Mouse (Mus musculus): Measurements from ENCODE around the gene Dusp8. TPM values are rescaled to one million over a fixed set of nuclear protein-coding genes. Genes with fewer than 3 reads are reported as not detected.

Gene Dusp8
- polyA plus RNA-seq, 1 experiment from 2014 or later, result 2.6 TPM

GRCm38 (mm10) chr7:142082179-142082578, 13.5 kb downstream of the Dusp8 start:
- peak overlapping the region; percentile 22 for H3K4me3 ChIP-seq (ENCODE audit: low read depth, low read length)
- peak overlapping the region; percentile 52 for H3K4me2 ChIP-seq
- ATAC-seq (replicated peaks; ENCODE audit: low FRiP score) (no peak), DNase-seq (ENCODE audit: low spot score) (no peak)
- peaks cover 64% of the 10 kb centered on the region for H3K27me3 ChIP-seq (replicated peaks; ENCODE audit: control insufficient read depth, insufficient read depth, low read length)
- WGBS, result 6% methylated on average over 35 of the region's 38 CpGs
- H3K4me1 ChIP-seq (replicated peaks; ENCODE audit: control insufficient read depth, insufficient read depth, low read length), result peaks cover 17% of the 10 kb centered on the region
- H3K9me3 ChIP-seq (ENCODE audit: control insufficient read depth, low read length), result no peaks in the 10 kb centered on the region
- no peak overlapping the region for H3K9ac ChIP-seq (ENCODE audit: low read depth, low read length)
- no peaks in the 10 kb centered on the region for H3K36me3 ChIP-seq (ENCODE audit: control insufficient read depth, insufficient read depth, low read length)
- no peak overlapping the region for H3K27ac ChIP-seq (ENCODE audit: low read depth, low read length)

DNA sequence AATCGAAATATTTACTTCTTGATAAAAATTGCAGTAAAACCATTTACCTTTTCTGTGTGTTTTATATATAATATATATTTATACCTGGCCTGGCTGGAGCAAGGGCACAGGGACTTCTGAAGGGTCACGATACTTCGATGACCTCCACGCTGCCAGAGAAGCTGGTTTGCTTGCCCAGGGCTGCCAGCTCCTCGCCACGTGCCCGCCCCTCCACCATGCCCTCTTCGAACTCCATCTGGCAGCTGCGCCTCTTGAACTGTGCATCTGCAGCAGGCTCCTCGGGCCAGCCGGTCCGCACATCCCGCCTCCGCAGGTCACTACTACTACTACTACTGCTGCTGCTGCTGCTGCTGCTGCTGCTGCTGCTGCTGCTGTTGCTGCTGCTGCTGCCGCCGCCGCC, 13.9 kb downstream of the Dusp8 start:
- H3K4me2 ChIP-seq, result peak overlapping the region; percentile 52
- no peaks in the 10 kb centered on the region for H3K36me3 ChIP-seq (ENCODE audit: control insufficient read depth, insufficient read depth, low read length)
- no peak overlapping the region for H3K27ac ChIP-seq (ENCODE audit: low read depth, low read length)
- peak overlapping the region; percentile 22 for H3K4me3 ChIP-seq (ENCODE audit: low read depth, low read length)
- H3K9ac ChIP-seq (ENCODE audit: low read depth, low read length), result no peak overlapping the region
- no peak for DNase-seq (ENCODE audit: low spot score)
- WGBS, result 27% methylated on average over 17 of the region's 17 CpGs
- peaks cover 17% of the 10 kb centered on the region for H3K4me1 ChIP-seq (replicated peaks; ENCODE audit: control insufficient read depth, insufficient read depth, low read length)
- no peaks in the 10 kb centered on the region for H3K9me3 ChIP-seq (ENCODE audit: control insufficient read depth, low read length)
- H3K27me3 ChIP-seq (replicated peaks; ENCODE audit: control insufficient read depth, insufficient read depth, low read length), result peaks cover 64% of the 10 kb centered on the region
- no peak for ATAC-seq (replicated peaks; ENCODE audit: low FRiP score)

DNA sequence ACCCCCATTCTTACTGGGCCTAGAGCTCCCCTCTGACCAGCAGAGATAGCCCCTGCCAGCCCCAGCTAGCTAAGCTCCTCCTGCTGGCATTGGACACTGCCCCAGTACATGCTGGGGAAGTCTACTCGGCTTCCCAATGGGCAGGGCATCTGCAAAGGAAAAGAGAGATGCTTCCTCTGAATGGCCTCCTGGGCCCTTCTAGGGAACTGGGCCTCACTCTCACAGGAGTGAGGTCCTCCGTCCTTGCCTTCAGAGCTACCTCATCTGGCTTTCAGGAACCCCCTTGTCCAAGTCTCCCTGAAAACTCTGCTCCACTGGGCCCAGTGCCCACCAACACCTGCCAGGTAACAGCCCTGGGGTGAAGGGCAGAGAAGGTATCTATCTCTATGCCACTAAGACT, 14.8 kb downstream of the Dusp8 start:
- no peak overlapping the region for H3K4me2 ChIP-seq
- no peaks in the 10 kb centered on the region for H3K9me3 ChIP-seq (ENCODE audit: control insufficient read depth, low read length)
- no peak overlapping the region for H3K9ac ChIP-seq (ENCODE audit: low read depth, low read length)
- ATAC-seq (replicated peaks; ENCODE audit: low FRiP score), result no peak
- no peak overlapping the region for H3K27ac ChIP-seq (ENCODE audit: low read depth, low read length)
- H3K4me1 ChIP-seq (replicated peaks; ENCODE audit: control insufficient read depth, insufficient read depth, low read length), result peaks cover 10% of the 10 kb centered on the region
- H3K4me3 ChIP-seq (ENCODE audit: low read depth, low read length), result no peak overlapping the region
- WGBS, result 44% methylated on average over 2 of the region's 2 CpGs
- DNase-seq (ENCODE audit: low spot score), result no peak
- no peaks in the 10 kb centered on the region for H3K36me3 ChIP-seq (ENCODE audit: control insufficient read depth, insufficient read depth, low read length)
- peaks cover 64% of the 10 kb centered on the region for H3K27me3 ChIP-seq (replicated peaks; ENCODE audit: control insufficient read depth, insufficient read depth, low read length)

GRCm38 (mm10) chr7:142079365-142079764, 16.3 kb downstream of the Dusp8 start:
- H3K36me3 ChIP-seq (ENCODE audit: control insufficient read depth, insufficient read depth, low read length), result no peaks in the 10 kb centered on the region
- no peak for DNase-seq (ENCODE audit: low spot score)
- H3K27ac ChIP-seq (ENCODE audit: low read depth, low read length), result no peak overlapping the region

GRCm38 (mm10) chr7:142077138-142077537, 18.5 kb downstream of the Dusp8 start:
- DNase-seq (ENCODE audit: low spot score) (no peak), ATAC-seq (replicated peaks; ENCODE audit: low FRiP score) (no peak)
- H3K27ac ChIP-seq (ENCODE audit: low read depth, low read length), result no peak overlapping the region
- no peaks in the 10 kb centered on the region for H3K36me3 ChIP-seq (ENCODE audit: control insufficient read depth, insufficient read depth, low read length)
- H3K4me2 ChIP-seq, result no peak overlapping the region
- H3K9me3 ChIP-seq (ENCODE audit: control insufficient read depth, low read length), result no peaks in the 10 kb centered on the region
- H3K27me3 ChIP-seq (replicated peaks; ENCODE audit: control insufficient read depth, insufficient read depth, low read length), result peaks cover 41% of the 10 kb centered on the region
- WGBS, result 61% methylated on average over 3 of the region's 3 CpGs
- H3K9ac ChIP-seq (ENCODE audit: low read depth, low read length), result no peak overlapping the region
- H3K4me1 ChIP-seq (replicated peaks; ENCODE audit: control insufficient read depth, insufficient read depth, low read length), result no peaks in the 10 kb centered on the region
- H3K4me3 ChIP-seq (ENCODE audit: low read depth, low read length), result no peak overlapping the region

More at GRCm38 (mm10) chr7:142079365-142079764, 16.3 kb downstream of the Dusp8 start:
- Histone ChIP-seq H3K9ac (ENCODE audit: low read depth, low read length) (no peak overlapping the region), H3K4me2 (no peak overlapping the region), H3K4me3 (ENCODE audit: low read depth, low read length) (no peak overlapping the region), H3K9me3 (ENCODE audit: control insufficient read depth, low read length) (no peaks in the 10 kb centered on the region), H3K27me3 (replicated peaks; ENCODE audit: control insufficient read depth, insufficient read depth, low read length) (peaks cover 60% of the 10 kb centered on the region), H3K4me1 (replicated peaks; ENCODE audit: control insufficient read depth, insufficient read depth, low read length) (no peaks in the 10 kb centered on the region)
- no peak for ATAC-seq (replicated peaks; ENCODE audit: low FRiP score)
- WGBS, result 52% methylated on average over 5 of the region's 5 CpGs

- H3K36me3 ChIP-seq (ENCODE audit: control insufficient read depth, insufficient read depth, low read length), result no peaks in the 10 kb centered on the region
- DNase-seq (ENCODE audit: low spot score) (no peak), ATAC-seq (replicated peaks; ENCODE audit: low FRiP score) (no peak)
- H3K4me1 ChIP-seq (replicated peaks; ENCODE audit: control insufficient read depth, insufficient read depth, low read length), result no peaks in the 10 kb centered on the region; the same call in 1 of the 2 replicates
- no peak overlapping the region for H3K4me2 ChIP-seq
- H3K9ac ChIP-seq (ENCODE audit: low read depth, low read length), result no peak overlapping the region
- H3K9me3 ChIP-seq (ENCODE audit: control insufficient read depth, low read length), result no peaks in the 10 kb centered on the region
- H3K27ac ChIP-seq (ENCODE audit: low read depth, low read length), result no peak overlapping the region
- WGBS, result 58% methylated on average over 8 of the region's 8 CpGs
- no peak overlapping the region for H3K4me3 ChIP-seq (ENCODE audit: low read depth, low read length)
- H3K27me3 ChIP-seq (replicated peaks; ENCODE audit: control insufficient read depth, insufficient read depth, low read length), result peaks cover 17% of the 10 kb centered on the region
These were observed 21.3 kb downstream of the Dusp8 start for GRCm38 (mm10) chr7:142074146-142074886.

DNA sequence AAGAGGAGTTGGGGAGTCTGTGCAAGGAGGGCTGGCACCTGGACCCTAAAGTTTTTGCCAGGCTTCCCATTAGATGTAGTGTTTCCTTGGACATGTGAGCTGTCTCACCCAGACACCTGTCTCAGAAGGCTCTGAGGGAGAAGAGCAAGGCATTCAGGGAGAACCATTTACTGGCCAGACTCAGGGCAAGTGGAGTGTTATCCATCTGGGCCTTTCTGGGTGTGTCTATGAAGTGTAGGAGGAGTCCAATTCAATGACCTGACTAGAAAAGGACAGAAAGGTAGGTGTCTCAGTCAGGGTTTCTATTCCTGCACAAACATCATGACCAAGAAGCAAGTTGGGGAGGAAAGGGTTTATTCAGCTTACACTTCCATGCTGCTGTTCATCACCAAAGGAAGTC, 23.9 kb downstream of the Dusp8 start:
- H3K9ac ChIP-seq (ENCODE audit: low read depth, low read length), result no peak overlapping the region
- ATAC-seq (replicated peaks; ENCODE audit: low FRiP score), result no peak
- no peak for DNase-seq (ENCODE audit: low spot score)
- H3K27ac ChIP-seq (ENCODE audit: low read depth, low read length), result no peak overlapping the region
- no peak overlapping the region for H3K4me3 ChIP-seq (ENCODE audit: low read depth, low read length)
- H3K36me3 ChIP-seq (ENCODE audit: control insufficient read depth, insufficient read depth, low read length), result no peaks in the 10 kb centered on the region
- H3K4me1 ChIP-seq (replicated peaks; ENCODE audit: control insufficient read depth, insufficient read depth, low read length), result no peaks in the 10 kb centered on the region; the same call in 1 of the 2 replicates
- no peak overlapping the region for H3K4me2 ChIP-seq
- no peaks in the 10 kb centered on the region for H3K9me3 ChIP-seq (ENCODE audit: control insufficient read depth, low read length)
- H3K27me3 ChIP-seq (replicated peaks; ENCODE audit: control insufficient read depth, insufficient read depth, low read length), result peaks cover 10% of the 10 kb centered on the region

DNA sequence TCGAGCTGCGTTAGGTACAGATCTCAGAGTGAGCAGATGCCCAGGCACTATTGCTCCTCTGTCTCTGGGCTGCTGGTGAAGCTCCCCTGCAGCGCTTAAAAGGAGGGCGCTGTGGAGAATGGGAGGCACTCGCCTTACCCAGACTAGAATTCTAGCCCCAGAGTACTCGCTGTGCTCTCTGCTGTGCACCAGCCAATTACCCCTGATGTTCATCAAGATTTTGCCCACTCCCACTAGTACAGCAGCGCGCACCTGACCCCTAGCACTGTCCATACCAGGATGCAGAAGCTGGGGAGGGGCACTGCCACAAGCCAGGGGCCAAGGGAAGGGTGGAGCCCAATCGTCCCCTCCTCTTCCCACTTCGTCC, 24.4 kb downstream of the Dusp8 start:
- ATAC-seq (replicated peaks; ENCODE audit: low FRiP score), result no peak
- Histone ChIP-seq H3K4me2 (peak overlapping the region; percentile 33; the same call in 1 of the 2 replicates), H3K9ac (ENCODE audit: low read depth, low read length) (no peak overlapping the region), H3K4me3 (ENCODE audit: low read depth, low read length) (no peak overlapping the region), H3K4me1 (replicated peaks; ENCODE audit: control insufficient read depth, insufficient read depth, low read length) (no peaks in the 10 kb centered on the region; the same call in 1 of the 2 replicates), H3K27me3 (replicated peaks; ENCODE audit: control insufficient read depth, insufficient read depth, low read length) (peaks cover 10% of the 10 kb centered on the region), H3K9me3 (ENCODE audit: control insufficient read depth, low read length) (no peaks in the 10 kb centered on the region), H3K27ac (ENCODE audit: low read depth, low read length) (no peak overlapping the region), H3K36me3 (ENCODE audit: control insufficient read depth, insufficient read depth, low read length) (no peaks in the 10 kb centered on the region)
- WGBS, result 16% methylated on average over 9 of the region's 10 CpGs
- DNase-seq (ENCODE audit: low spot score), result no peak

All from liver, embryonic 11.5 days (tissue).